Mouse (Mus musculus): ENCODE measurements around the gene Hacd3. TPM values are rescaled to one million over a fixed set of nuclear protein-coding genes. Genes with fewer than 3 reads are reported as not detected.

The Hacd3 gene
- polyA plus RNA-seq, 1 experiment from 2014 or later, result 110 TPM

GRCm38 (mm10) chr9:64960117-64960977, 61.1 kb downstream of the Hacd3 start, which contains the start of gene Ints14:
TSS of gene Ints14 (plus strand) at chr9:64960905.
- Histone ChIP-seq H3K27ac (replicated peaks) (peak within 1 kb of the TSS; percentile 91), H3K27me3 (ENCODE audit: low read depth, poor library complexity, severe bottlenecking) (no peaks in the 10 kb centered on the region), H3K4me1 (peaks cover 22% of the 10 kb centered on the region), H3K36me3 (peaks cover 37% of the 10 kb centered on the region), H3K9me3 (replicated peaks) (no peaks in the 10 kb centered on the region), H3K4me3 (peak within 1 kb of the TSS; percentile 65)
- DNase-seq (ENCODE audit: low spot score), result peak; percentile 95
- WGBS, result 7% methylated on average over 29 of the region's 29 CpGs

- WGBS, result 81% methylated on average over 3 of the region's 3 CpGs
- Histone ChIP-seq H3K27ac (replicated peaks) (no peak overlapping the region), H3K9me3 (replicated peaks) (no peaks in the 10 kb centered on the region), H3K4me1 (peaks cover 25% of the 10 kb centered on the region), H3K36me3 (peaks cover 6% of the 10 kb centered on the region), H3K27me3 (ENCODE audit: low read depth, poor library complexity, severe bottlenecking) (peaks cover 19% of the 10 kb centered on the region), H3K4me3 (no peak overlapping the region)
- no peak for DNase-seq (ENCODE audit: low spot score)
Measured at GRCm38 (mm10) chr9:64957276-64957675, 64.2 kb downstream of the Hacd3 start.

DNA sequence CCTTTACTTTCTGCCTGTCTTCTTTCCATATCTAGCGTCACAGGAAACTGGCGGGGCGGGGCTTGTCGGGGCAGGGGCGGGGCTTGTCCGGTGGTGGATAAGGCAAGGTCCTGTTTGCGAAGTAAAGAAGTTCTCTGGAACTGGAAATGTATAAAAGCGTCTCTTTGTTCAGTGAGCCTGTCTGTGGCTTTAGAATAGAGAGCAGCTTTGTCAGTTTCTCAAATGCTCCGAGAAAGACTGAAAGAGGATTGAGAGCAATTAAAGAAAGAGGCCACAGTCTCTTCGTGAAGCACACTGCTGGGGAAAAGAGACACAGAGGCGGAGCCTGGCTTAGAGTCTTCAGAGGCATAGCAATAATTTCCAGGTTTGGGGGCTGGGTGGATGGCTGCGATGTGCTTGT, 65.2 kb downstream of the Hacd3 start:
- H3K27ac ChIP-seq (replicated peaks), result no peak overlapping the region
- peaks cover 29% of the 10 kb centered on the region for H3K27me3 ChIP-seq (ENCODE audit: low read depth, poor library complexity, severe bottlenecking)
- peak overlapping the region; percentile 12; the same call in 1 of the 2 replicates for H3K4me3 ChIP-seq
- no peaks in the 10 kb centered on the region for H3K36me3 ChIP-seq
- peaks cover 27% of the 10 kb centered on the region for H3K4me1 ChIP-seq
- no peak for DNase-seq (ENCODE audit: low spot score)
- H3K9me3 ChIP-seq (replicated peaks), result no peaks in the 10 kb centered on the region
- 28% methylated on average over 12 of the region's 12 CpGs for WGBS

- DNase-seq (ENCODE audit: low spot score), result no peak
- peaks cover 21% of the 10 kb centered on the region for H3K4me1 ChIP-seq
- no peaks in the 10 kb centered on the region for H3K36me3 ChIP-seq
- H3K27ac ChIP-seq (replicated peaks), result no peak overlapping the region
- H3K4me3 ChIP-seq, result no peak overlapping the region
- no peaks in the 10 kb centered on the region for H3K9me3 ChIP-seq (replicated peaks)
- peaks cover 45% of the 10 kb centered on the region for H3K27me3 ChIP-seq (ENCODE audit: low read depth, poor library complexity, severe bottlenecking)
- 83% methylated on average over 7 of the region's 7 CpGs for whole genome bisulfite sequencing
Measured at GRCm38 (mm10) chr9:64953190-64953589, 68.3 kb downstream of the Hacd3 start.

GRCm38 (mm10) chr9:64952055-64952454, 69.4 kb downstream of the Hacd3 start:
- Histone ChIP-seq H3K27me3 (ENCODE audit: low read depth, poor library complexity, severe bottlenecking) (peaks cover 50% of the 10 kb centered on the region), H3K4me3 (no peak overlapping the region), H3K36me3 (no peaks in the 10 kb centered on the region), H3K4me1 (peaks cover 21% of the 10 kb centered on the region), H3K27ac (replicated peaks) (no peak overlapping the region), H3K9me3 (replicated peaks) (no peaks in the 10 kb centered on the region)
- WGBS, result 15% methylated on average over 5 of the region's 5 CpGs
- no peak for DNase-seq (ENCODE audit: low spot score)

- Histone ChIP-seq H3K4me3 (no peak within 1 kb of the TSS), H3K27ac (replicated peaks) (no peak within 1 kb of the TSS), H3K27me3 (ENCODE audit: low read depth, poor library complexity, severe bottlenecking) (peaks cover 50% of the 10 kb centered on the region), H3K9me3 (replicated peaks) (no peaks in the 10 kb centered on the region), H3K36me3 (no peaks in the 10 kb centered on the region), H3K4me1 (peaks cover 17% of the 10 kb centered on the region)
- DNase-seq (ENCODE audit: low spot score), result no peak
- 33% methylated on average over 11 of the region's 11 CpGs for WGBS
Measured at GRCm38 (mm10) chr9:64951161-64951657, 70.3 kb downstream of the Hacd3 start, which contains the start of gene Slc24a1. TSS of gene Slc24a1 (minus strand) at chr9:64951607.

GRCm38 (mm10) chr9:64947483-64948095, 73.9 kb downstream of the Hacd3 start:
- H3K27me3 ChIP-seq (ENCODE audit: low read depth, poor library complexity, severe bottlenecking), result peaks cover 63% of the 10 kb centered on the region
- peaks cover 19% of the 10 kb centered on the region for H3K4me1 ChIP-seq
- no peak overlapping the region for H3K27ac ChIP-seq (replicated peaks)
- 87% methylated on average over 9 of the region's 9 CpGs for WGBS
- no peak for DNase-seq (ENCODE audit: low spot score)
- no peaks in the 10 kb centered on the region for H3K36me3 ChIP-seq
- no peaks in the 10 kb centered on the region for H3K9me3 ChIP-seq (replicated peaks)
- H3K4me3 ChIP-seq, result no peak overlapping the region

DNA sequence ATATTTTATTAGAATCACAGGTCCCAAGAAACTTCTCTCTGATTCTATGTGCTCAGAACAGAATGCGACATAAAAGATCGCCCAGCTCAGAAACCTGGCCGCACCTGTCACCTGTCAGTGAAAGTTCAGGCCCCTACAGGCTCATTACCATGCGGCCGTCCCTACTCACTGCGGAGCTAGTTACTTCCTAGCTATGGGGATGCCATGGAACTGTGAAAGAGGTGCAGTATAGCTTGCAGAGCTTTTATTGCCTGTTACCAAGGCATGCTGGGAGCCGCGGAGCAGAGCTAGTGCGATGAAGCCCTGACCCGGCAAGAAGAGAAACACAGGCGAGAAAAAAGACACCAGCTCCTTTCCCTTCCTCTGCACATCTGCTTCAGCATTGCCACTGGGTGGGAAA, 77.5 kb downstream of the Hacd3 start:
- DNase-seq (ENCODE audit: low spot score), result no peak
- WGBS, result 33% methylated on average over 11 of the region's 11 CpGs
- no peak overlapping the region for H3K27ac ChIP-seq (replicated peaks)
- H3K9me3 ChIP-seq (replicated peaks), result no peaks in the 10 kb centered on the region
- H3K4me1 ChIP-seq, result peaks cover 5% of the 10 kb centered on the region
- H3K27me3 ChIP-seq (ENCODE audit: low read depth, poor library complexity, severe bottlenecking), result peaks cover 41% of the 10 kb centered on the region
- H3K4me3 ChIP-seq, result no peak overlapping the region
- no peaks in the 10 kb centered on the region for H3K36me3 ChIP-seq

DNA sequence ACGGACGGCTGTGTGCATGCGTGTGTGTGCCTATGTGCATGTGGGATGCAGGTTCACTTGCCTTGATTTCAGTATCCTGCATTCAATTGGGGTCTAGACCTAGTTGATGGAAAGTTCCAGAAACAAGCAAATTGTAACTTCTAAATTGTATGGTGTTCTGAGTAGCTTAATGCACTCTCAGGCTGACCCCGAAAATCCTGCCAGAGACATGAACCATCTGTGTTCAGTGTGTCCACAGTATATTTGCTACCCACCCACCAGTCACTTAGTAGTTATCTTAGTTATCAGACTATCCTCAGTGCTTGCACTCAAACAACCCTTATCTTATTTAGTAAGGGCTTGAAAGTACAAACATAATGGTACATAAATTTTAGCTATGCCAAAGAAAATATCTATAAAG, 79.8 kb downstream of the Hacd3 start:
- Histone ChIP-seq H3K4me1 (peaks cover 5% of the 10 kb centered on the region), H3K36me3 (no peaks in the 10 kb centered on the region), H3K27ac (replicated peaks) (no peak overlapping the region), H3K27me3 (ENCODE audit: low read depth, poor library complexity, severe bottlenecking) (peaks cover 36% of the 10 kb centered on the region), H3K9me3 (replicated peaks) (no peaks in the 10 kb centered on the region), H3K4me3 (no peak overlapping the region)
- WGBS, result 94% methylated on average over 4 of the region's 4 CpGs
- no peak for DNase-seq (ENCODE audit: low spot score)

DNA sequence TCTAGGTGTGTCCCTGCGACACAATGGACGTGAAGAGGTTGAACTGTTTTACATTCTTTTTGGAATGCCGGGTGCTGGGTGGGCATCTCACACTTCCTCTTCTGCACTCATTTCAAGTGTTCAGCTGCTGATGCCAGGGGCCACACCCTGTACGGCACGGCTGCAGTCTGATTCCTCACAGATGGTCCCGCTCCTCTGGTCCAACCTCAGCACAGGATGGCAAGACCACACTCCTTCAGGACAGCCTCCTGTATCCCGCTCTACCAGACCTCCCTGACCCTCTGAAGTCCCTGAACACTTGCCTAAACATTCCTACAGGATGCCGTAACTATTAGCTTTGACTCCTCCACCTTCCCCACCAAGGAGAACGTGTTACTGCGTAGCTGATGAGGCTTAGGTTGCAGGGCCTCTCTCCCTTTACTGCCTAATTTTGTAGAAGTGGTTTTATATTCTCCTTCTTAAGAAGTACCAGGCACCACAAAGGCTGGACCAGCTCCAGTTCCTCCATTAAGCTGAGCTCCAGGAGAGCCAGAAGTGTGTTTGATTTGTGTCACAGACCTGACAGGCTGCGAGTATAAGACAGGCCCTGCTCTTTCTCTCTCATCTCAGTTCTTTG, 80.7 kb downstream of the Hacd3 start:
- peaks cover 10% of the 10 kb centered on the region for H3K4me1 ChIP-seq
- H3K36me3 ChIP-seq, result no peaks in the 10 kb centered on the region
- H3K4me3 ChIP-seq, result no peak overlapping the region
- H3K27ac ChIP-seq (replicated peaks), result no peak overlapping the region
- DNase-seq (ENCODE audit: low spot score), result no peak
- peaks cover 39% of the 10 kb centered on the region for H3K27me3 ChIP-seq (ENCODE audit: low read depth, poor library complexity, severe bottlenecking)
- no peaks in the 10 kb centered on the region for H3K9me3 ChIP-seq (replicated peaks)
- 86% methylated on average over 11 of the region's 11 CpGs for WGBS

GRCm38 (mm10) chr9:64939790-64940189, 81.7 kb downstream of the Hacd3 start:
- DNase-seq (ENCODE audit: low spot score), result no peak
- Histone ChIP-seq H3K27me3 (ENCODE audit: low read depth, poor library complexity, severe bottlenecking) (peaks cover 34% of the 10 kb centered on the region), H3K4me3 (no peak overlapping the region), H3K9me3 (replicated peaks) (no peaks in the 10 kb centered on the region), H3K4me1 (peaks cover 11% of the 10 kb centered on the region), H3K27ac (replicated peaks) (no peak overlapping the region), H3K36me3 (no peaks in the 10 kb centered on the region)
- WGBS, result 87% methylated on average over 2 of the region's 2 CpGs

DNA sequence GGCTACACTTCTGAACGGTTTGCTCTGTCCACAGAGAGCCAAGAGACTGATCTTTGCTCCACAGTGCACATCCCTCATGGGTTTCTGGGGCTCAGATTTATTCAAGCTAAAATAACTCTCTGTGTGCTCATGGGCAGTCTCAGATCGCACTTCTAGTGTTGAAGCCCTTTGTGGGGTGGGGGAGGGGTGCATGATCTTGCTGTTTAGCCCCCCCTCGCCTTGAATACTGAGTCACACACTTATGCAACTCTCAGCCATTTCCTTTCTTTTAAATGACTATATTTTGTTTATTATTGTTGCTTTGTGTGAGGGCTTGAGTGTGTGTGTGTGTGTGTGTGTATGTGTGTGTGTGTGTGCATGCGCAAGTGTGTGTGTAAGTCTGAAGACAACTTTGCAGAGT, 82.2 kb downstream of the Hacd3 start:
- 60% methylated on average over 4 of the region's 4 CpGs for WGBS
- Histone ChIP-seq H3K27me3 (ENCODE audit: low read depth, poor library complexity, severe bottlenecking) (peaks cover 29% of the 10 kb centered on the region), H3K4me1 (peaks cover 15% of the 10 kb centered on the region), H3K9me3 (replicated peaks) (no peaks in the 10 kb centered on the region), H3K4me3 (no peak overlapping the region), H3K36me3 (no peaks in the 10 kb centered on the region), H3K27ac (replicated peaks) (no peak overlapping the region)
- DNase-seq (ENCODE audit: low spot score), result no peak

All from midbrain, embryonic 10.5 days (tissue).